Mouse (Mus musculus) v-Abl transformed pro-B cells (cell line): ENCODE data around the gene Gm49369.

Source experiments
- in situ Hi-C, 2 experiments: fragments of 400-800 bp; cut with MboI; formaldehyde crosslinking; loops; one replicate each; pipeline ENCODE4 v1.15.1; 2025; ENCODE audit not compliant: unreplicated experiment in 2 of 2

Gene Gm49369

DNA sequence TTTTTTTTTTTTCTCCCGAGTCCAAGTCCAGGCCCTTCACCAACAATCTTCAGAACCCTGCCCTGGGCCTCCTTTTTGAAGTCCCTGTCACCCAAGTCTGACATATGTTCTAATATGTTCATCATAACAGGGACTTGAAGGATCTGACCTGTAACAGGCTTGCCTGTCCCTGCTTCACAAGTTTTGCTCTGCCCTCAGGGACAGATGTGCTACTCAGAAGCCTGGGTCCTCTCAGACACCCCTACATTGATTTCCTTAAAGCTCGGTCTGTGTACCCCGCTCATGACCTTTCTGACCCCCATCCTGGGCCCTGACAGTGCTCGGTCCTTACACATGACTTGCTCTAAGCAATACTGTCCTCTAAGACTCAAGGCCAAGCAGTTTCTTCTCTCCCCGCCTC lies 9.4 kb downstream of the Gm49369 start:
- in situ Hi-C loops = no loop called here

DNA sequence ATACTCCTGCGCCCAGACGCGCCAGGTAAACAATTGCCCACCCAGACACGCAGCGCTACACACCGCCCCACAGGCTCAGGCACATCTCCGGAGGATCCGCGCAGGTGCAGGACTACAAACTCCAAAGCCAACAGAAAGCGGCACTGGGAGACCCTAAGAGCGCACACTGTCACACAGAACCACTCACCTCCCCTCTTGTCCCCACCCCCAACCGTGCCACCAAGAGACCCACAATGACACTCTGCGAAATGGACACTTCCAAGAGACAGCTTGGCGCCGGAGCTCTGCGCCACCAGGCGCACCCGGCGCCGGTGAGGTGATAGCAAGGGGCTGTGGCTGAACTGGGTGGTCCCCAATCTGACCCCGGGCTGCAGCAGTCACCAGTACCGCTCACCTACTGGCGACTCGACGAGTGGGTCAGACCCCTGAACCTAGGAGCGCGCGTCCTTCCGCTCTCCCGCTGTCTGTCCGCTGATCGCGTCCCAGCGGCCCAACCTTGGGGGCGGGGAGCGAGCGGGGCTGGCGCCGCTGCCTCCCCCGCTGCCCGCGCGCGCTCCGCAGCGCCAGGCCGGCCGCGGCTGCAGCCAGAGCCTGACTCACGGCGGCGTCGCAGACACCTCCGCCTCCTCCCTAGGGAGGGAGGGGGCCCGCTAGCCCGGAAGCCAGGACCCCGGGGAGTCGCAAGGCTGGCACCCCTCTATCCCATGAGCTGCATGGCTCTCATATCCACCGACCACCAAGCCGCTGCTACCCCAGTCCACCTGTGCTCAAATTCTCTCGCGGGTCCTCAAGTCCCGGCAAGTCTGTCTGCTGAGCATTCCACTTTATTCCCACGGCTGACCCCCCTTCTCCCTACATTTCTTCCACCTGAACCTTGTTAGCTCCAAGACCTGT lies 10.5 kb downstream of the Gm49369 start:
- in situ Hi-C loops = no loop called here

DNA sequence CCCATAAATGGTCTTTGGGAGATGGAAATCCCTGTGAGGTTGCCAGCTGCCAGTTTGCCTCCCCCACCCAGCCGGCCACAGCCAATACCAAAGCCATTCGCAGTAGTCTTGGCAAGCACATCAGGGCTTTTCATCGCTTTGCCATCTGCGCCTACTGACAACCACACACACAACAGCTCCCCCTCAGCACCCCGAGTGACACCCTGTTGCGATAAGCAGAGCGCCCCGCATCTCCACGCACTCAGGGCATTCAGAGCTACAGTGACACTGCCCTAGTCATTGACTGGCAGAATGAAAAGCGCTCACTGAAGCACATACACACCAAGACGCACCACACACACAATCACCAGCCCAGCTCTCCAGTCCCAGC lies 11.1 kb downstream of the Gm49369 start:
- in situ Hi-C loops = no loop called here

DNA sequence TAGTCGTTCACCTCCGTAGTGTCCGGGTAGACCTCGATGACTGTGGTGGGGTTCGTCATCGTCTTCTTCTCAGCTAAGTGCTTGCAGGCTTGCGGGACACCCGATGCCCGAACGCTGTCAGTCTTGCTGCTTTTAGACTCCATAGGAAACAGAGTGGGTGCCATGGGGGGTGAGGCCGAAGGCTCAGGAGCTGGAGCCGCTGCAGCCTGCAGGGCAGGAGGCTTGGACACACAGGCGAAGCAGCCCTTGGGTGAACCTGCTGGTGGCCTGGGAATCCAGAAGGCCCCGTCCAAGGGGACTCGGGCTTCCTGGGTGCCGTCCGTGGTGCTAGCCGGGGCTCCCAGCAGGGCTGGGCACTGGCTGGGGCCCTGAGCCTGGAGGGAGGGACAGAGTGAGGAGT lies 11.5 kb downstream of the Gm49369 start:
- in situ Hi-C loops = no loop called here

DNA sequence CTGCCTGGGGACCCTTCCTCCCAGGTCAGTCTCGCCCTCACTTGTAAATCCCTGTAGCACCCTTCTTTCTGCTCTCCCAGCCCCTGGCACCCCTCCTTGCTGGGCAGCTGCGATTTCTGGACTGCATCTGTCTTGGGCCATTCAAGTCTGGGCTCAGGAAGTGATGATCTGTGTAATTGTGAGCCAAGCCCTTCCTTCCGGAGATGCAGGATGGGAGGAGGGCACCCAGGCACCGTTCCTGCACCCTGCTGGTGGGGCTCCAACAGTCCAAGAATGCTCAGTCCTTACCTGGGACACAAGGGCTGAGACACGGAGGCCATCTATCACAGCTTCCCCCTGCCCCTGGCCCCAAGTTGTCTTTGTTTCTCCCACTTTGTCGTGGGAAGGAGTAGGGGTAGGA lies 12.6 kb downstream of the Gm49369 start:
- in situ Hi-C loops = no loop called here

DNA sequence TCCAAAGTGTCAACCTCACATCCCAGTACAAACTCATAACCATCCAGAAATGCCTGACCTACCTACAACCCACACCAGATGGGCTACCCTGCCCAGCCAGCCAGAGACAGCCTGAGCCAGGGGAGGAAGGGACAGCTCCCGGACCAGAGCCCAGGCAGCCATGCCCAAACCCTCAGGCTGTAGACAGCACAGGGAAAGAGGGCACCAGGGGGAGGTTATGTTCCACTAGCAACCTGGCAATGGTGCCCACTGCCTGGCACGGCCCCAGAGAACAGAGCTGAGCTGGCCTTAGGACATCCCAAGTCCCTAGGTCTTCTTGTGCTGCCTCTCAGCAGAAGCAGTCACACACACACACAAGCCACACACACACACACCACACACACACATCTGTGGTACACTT lies 13.6 kb downstream of the Gm49369 start:
- in situ Hi-C loops = no loop called here

DNA sequence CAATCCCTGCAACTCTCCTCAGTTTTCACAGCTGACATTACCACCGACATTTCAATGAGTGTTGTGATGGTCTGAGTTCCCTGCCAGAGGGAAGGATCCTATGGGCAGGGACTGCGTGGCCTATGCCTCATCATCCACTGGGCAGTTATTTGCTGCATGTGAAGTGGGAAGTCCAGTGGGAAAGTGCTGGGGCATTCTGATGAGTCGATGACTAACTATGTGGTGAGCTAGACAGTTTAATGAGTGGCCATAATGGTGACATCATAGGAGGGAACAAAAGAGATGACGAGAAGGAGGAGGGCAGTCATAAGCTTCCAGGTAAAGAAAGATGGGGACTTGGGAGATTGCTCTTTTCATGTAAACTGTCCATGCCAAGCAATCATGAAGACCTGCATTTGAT lies 19.4 kb downstream of the Gm49369 start:
- in situ Hi-C loops = no loop called here

DNA sequence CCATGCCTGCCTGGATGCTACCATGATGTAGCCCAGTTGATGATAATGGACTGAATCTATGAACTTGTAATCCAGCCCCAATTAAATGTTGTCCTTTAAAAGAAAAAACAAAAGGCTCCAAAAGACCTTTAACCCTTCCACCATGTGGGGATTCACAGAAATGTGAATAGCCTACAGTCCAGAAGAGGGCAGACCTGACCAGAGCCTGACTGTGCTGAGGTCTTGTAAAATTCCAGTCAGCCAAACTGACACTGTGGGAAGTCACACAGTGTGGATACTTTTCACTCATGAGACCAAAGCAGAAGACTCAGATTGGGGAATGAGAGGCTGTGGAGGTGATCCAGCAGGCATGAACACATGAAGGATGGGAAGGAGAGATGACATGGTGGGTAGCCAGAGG lies 21.7 kb downstream of the Gm49369 start:
- in situ Hi-C loops = no loop called here

DNA sequence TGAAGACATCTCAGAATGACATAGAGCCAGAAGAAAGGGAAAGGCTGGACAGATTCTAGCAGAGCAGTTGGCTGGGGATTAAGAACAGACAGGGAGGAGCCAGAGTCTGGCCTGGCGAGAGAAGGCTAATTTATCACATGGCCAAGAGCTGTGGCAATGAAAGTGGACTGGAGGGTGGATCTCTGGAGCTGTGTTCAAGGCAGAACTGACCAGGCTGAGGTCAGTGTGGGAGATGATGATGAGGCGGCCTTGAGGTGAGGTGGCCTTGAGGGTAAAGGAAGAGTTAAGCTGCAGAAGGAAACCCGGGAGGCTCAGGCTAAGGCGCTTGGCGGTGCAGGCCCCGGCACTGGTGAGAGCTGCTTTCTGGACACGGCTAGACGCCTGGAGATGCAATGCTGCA lies 23.3 kb downstream of the Gm49369 start:
- in situ Hi-C loops = no loop called here

DNA sequence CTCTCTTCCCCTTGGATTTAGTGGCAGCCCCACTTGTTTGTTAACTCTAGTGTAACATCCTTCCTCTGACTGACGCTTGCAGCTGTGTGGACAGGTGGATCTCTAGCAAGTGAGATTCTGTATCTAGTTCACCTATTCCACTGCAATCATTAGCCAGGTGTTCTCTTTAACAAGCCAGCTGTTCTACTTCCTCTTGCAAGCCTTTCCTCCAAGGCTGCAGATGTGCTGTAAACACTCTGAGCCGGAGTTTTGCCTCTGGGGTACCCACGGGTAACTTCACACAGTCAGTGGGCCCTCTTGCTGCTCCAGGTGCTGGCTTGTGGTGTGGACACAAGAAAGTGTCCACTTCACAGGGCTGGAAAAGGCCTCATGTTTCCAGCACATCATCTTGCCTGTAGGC lies 24.9 kb downstream of the Gm49369 start:
- in situ Hi-C loops = no loop called here

DNA sequence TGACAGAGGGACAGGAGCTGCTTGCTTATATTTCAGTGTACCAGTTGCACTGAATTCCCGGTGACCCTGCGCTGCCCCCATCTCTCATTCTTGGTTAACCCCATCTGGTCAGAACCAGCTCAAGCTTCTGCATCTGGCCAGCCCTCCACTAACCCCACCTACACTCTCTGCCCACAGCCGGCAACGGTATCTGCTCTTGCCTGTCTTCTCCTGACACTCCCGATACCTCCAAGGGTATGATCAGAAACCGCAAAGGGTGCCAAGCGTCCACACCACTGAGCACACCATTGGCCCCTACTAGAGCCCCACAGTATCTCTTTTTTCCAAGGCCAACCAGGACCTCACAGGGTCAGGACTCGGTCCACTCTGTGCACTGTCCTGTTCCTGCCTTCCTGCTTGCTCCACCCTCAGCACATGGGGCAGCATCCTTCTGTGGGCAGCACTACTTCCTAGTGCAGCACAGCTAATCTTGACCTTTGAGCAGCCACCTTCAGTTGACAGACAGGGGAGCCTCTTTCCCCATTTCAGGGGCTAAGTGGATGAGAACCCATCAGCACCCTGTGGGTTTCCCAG lies 27.7 kb downstream of the Gm49369 start:
- in situ Hi-C loops = no loop called here

DNA sequence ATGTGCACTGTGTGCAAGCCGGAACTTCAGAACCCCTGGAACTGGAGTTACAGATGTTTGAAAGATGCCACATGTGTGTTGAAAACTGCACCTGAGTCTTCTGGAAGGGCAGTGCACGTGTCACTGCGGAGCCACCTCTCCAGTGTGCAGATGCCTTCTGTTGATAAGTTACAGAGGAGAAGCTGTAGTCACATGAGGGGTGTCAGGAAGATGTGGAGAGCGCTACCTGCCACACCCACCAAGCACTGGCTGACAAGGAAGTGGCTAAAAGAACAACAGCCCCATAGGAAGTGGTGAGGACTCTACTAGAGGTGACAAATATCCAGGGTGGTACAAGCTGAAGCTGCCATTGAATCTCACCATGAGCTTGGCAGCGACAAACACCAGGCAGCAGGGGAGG lies 28.6 kb downstream of the Gm49369 start:
- in situ Hi-C loops = no loop called here

DNA sequence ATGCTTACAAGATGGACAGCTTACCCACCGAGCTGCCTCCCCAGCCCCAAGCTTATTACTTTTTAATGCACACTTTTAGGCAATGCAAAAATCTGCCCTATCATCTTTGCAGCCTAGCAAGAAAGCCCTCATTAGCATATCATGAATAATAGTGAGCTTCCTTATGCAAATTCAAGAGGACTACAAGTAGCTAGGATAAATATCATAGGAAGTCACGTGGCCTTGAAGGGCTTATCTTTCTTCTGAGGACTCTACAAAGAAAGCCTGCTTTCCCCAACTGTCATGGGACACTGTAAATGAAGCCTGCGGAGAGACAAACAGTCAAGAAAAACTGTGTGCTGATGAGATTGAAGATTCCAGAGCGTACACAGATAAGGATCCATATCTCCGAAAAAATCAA lies 30.9 kb downstream of the Gm49369 start:
- in situ Hi-C loops = no loop called here

DNA sequence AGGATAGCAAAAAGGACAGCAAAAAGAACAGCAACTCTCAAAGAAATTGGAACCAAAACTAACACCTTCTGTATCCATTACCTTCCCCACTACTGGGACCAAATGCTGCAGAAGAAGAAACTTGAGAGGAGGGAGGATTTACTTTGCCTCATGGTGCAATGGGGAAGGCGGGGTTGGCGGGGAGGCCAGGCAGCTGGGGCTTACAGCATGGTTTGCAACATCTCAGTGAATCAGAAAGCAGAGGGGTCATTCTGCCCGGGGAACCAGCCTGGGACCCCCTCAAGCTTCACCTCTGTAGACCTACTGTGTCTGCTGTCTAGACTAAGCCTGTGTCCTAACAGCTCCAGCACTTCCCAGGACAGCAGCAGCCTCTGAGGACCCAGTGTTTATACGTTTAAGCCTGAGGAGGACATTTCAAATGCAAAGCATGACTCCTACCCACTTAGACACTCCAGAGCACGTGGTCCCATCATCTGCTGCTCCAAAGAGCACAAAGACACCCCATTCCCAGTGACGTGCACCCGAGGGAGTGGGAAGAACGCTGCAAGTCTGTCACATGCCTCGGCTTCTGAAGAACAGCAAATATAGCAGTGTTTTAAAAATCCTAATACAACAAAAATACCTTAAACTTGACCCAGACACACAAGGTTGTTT lies 33.0 kb downstream of the Gm49369 start:
- in situ Hi-C loops = no loop called here

DNA sequence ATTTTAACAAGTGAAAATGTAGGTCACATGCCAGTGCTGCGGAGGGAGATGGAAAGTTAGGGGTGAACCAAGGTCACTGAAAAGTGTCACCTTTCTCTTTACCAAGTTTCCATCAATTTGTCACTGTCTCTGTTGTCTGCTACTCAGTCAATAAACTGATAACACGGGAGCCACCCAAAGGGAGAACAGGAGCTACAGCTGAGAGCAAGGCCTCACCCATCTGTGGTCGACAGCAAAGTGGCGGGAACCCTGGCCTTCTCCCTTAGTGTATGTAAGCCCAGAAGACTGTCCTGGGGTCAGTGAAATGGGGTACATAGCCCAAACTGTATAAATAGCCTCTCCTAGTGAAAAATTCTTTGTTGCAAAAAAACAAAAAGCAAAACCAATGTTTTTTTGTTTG lies 34.9 kb downstream of the Gm49369 start:
- in situ Hi-C loops = no loop called here

DNA sequence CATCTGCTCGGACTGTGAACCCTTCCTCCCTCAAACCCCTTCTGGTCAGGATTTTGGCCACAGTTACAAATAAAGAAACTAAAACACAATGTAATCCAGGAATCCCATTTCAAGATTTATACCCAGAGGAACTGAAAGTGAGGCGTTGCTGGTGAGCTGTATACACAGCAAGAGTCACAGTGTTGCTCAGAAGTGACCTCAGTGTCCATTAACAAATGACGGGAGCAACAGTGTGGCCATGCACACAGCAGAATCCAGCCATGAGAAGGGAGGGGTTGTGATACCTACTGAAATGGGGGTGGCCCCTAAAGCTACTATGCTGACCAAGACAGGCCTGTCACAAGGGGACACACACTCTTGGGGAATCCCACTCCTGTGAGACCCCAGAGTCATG lies 40.2 kb downstream of the Gm49369 start:
- in situ Hi-C loops = no loop called here

DNA sequence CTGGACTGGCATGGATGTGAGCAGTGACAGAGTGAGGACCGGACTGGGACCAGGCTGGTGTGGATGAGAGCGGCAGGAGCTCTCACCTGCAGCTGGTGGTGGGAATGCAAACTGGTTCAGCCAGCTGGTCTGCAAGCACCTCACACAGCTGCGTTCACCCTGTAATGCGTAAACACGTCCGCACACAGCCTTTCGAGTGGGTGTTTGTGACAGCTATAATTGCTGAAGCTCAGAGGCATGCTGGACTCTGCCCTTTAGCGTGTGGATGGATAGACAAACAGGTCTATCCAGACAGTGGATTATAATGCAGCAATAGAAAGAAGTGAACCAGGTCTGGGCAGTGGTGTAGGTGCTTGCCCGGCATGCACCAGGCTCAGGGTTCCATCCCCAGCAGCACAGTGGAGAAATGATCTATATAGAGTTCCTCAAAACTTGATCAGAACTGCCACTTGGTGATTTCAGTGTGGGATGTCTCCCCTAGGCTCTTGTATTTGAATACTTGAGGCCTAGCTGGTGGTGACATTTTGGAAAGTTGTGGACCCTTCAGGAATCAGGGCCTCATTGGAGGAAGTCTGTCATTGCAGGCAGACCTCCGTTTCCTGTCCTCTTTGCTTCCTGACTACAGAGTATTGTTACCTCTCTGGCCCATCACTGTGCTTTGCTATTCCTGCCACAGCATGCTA lies 40.8 kb downstream of the Gm49369 start:
- in situ Hi-C loops = no loop called here

DNA sequence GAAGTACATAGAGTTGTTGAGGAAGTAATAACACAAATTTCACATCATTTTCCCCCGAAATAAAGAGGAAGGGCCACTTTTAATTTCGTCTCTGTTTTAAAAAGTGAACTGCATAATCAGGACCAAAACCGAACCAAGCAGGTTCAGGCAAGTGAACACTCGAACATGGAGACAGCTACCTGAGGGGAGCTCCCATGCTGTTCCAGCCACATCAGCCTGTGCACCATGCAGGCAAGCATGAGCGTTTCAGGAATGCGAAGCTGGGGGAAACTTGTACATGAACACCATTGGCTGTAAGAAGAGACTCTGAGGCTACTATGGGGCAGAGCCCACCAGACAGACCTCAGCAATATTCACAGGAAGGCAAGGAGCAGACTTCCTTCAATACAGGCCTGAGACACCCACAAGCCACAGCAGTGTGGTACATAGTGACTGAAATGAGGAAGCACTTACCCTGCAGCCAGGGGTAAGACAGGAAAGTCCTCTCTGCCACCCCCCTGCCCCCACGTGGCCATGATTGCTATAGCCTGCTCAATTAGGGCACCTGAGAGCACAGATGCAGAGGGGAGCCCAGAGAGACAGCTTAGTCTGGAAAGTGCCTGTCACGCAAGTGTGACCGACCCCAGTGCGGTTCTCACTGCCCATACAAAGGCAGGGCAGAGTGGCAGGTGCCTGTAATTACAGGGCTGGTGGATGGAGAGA lies 42.0 kb downstream of the Gm49369 start:
- in situ Hi-C loops = no loop called here

DNA sequence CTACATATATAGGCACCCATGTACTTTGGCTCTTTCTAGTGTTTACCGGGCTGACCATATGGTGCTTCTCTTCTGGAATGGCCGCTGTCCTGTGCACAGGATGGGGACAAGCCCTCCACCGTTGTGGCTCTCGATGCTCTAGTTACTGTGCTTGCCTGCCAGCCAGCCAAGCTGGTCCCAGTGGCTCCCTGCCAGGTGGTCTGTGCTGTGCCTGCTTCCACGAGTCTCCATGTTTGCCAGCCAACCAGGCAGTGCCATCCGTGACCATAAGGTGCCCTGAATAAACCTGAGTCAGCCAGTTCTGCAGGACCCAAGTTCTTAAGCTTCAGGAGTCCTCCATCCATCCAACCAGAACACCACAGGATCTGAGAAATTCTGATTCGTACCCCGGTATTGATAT lies 47.3 kb downstream of the Gm49369 start:
- in situ Hi-C loops = loop anchor here (5.0 to 10.0 kb wide), 5 partner anchors 102 to 380 kb away; partner anchors contain the start of gene Tnnt3 (in 2 of the 2)

DNA sequence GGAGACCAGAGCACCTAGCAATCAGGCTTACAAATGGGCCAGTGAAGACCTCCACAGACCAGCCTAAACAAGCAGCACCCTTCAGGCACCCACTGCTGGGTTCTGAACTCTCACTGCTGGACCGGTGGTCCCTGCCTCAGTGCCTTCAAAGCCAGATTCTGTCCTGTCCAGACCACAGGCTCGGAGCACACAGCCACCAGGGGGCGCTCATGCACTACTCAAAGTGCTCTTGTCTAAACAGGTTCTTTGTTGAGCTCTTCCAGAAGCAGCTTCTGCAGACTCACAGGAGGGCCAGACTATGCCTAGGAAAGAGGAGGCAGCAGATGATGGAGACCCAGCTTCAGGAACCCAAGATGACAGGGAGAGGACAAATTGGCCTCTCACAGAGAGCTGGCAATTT lies 48.2 kb downstream of the Gm49369 start:
- in situ Hi-C loops = loop anchor here in 1 of 2 experiments (10.0 kb wide), 1 partner anchor 381 kb away; no protein-coding TSS in a partner anchor

DNA sequence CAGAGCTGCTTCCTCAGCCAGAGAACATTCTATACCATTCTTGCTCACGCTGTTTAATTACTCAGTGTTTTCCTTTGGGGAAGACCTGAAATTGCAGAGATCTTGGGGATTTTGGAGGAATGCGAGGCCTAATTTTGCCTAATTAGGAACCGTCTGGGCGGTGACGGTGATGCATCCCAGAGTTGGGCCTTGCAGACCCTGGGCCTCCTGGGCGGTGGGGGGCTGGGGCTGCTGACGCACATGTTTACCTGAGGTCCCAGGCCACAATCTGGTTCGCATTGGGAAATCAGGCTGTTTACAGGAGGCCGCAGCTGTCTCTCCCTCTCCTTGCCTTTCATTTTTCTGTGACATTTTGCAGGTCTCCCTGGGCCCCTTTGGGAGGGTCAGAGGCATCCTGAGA lies 49.7 kb downstream of the Gm49369 start:
- in situ Hi-C loops = loop anchor here in 1 of 2 experiments (10.0 kb wide), 1 partner anchor 382 kb away; no protein-coding TSS in a partner anchor
